Mouse (Mus musculus) C2C12 (cell line): ENCODE results near the gene Asl.

Experiments
- CEBPB ChIP-seq: IDR thresholded peaks from one replicate; pipeline ENCODE4 v1.6.1; 2011; ENCODE audit warnings: low read depth, mild to moderate bottlenecking, control low read depth, moderate library complexity
- CTCF ChIP-seq: IDR thresholded peaks from one replicate; pipeline ENCODE4 v1.5.1; 2011; ENCODE audit not compliant: control insufficient read depth, insufficient read depth, insufficient read length
- FOSL1 ChIP-seq: IDR thresholded peaks from one replicate; pipeline ENCODE4 v1.8.0; 2011; ENCODE audit warnings: mild to moderate bottlenecking, low read length; ENCODE audit not compliant: poor library complexity, insufficient read depth, severe bottlenecking
- MAX ChIP-seq: IDR thresholded peaks from one replicate; pipeline ENCODE4 v1.6.1; 2011; ENCODE audit warnings: mild to moderate bottlenecking, control low read depth
- MYOD1 ChIP-seq: IDR thresholded peaks from one replicate; pipeline ENCODE4 v1.6.1; 2011; ENCODE audit warnings: low read depth; ENCODE audit not compliant: control insufficient read depth, insufficient read length
- MYOG ChIP-seq: IDR thresholded peaks from one replicate; pipeline ENCODE4 v1.6.1; 2011; ENCODE audit not compliant: control insufficient read depth, insufficient read length; ENCODE audit errors: extremely low read depth
- USF1 ChIP-seq: IDR thresholded peaks from one replicate; pipeline ENCODE4 v1.6.1; 2011; ENCODE audit warnings: low read depth, mild to moderate bottlenecking, control low read depth, moderate library complexity

DNA sequence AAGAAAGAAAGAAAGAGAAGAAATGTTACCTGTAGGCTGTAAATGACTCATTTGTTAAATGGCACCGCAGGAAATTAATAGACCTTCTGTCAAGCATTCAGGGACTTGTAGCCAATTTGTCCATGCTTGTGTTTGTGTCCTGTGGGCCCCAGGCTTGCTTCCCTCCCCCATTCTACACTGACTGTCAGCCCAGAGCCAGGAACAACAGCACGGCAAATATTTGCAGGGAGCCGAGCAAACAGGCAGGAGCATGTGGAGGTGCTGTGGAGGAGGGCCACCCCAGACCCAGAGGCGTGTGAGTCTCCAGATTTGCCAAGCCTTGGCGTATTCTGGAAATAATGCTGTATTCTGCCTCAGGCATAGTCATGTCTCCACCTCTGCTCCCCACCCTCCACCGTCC is 45.4 kb upstream of the Asl start:
- TF ChIP-seq CTCF (no peak), MAX (no peak), MYOD1 (no peak), MYOG (no peak), USF1 (no peak), CEBPB (no peak), FOSL1 (no peak)
